Mouse (Mus musculus) gastrocnemius, adult 8-10 months (tissue): ENCODE measurements around the gene Gm20388. TPM values are rescaled to one million over a fixed set of nuclear protein-coding genes. Genes with fewer than 3 reads are reported as not detected.

Experiments
- DNase-seq, 2 experiments: peaks; one replicate each; pipeline ENCODE4 v3.0.0; 2022; ENCODE audit warnings: low spot score in 2 of 2
- total RNA-seq, 4 experiments: library from RNA; stranded (reverse); gene quantifications; 2 replicates each; pipeline ENCODE4 v1.2.4; 2022

The Gm20388 gene
- total RNA-seq, 4 experiments from 2014 or later = 4.4 to 20.0 (median 7.9) TPM; not detected in 1

DNA sequence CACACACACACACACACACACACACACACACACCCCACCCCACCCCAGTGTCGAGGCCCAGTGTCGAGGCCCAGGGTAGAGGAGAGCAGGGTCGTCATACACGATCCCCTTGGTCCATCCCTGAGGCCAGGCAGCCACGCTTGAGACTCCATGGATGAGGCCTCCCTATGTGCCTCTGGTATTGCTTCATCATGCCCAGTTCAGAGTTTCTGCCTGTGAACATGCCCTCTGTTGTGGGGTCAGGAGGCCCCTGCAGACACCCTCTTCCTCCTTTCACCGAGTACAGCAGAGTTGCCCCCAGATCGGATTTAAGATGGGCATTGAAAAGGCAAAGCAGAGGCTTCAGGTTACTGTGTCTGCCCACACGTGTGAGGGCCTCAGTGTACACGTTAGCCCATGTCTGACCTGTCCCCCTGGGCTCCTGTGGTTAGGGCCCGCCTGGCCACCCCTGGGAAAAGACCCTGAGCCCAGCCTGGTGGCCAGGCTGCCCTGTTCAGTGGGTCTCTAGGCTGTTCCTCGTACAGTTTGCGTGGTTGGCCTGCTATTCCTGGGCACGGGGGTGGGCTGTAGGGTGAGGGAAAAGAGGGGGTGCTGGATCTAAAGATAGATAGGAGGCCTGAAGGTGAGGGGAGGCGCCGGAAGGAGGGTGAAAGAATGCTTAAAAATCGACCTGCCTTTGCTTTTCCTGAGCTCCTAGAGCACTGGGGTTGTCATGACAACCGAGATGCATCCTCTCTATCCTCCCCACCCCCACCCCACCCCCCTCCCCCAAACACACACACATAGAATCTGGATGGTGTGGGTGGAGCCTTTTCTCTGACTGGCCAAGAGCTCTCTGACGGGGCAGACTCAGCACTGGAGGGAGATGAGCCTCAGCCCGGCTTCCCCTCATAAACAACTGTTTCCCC lies 1860.5 kb downstream of the Gm20388 start:
- no peak for DNase-seq

- no peak for DNase-seq
Measured at GRCm38 (mm10) chr8:121773876-121774275, 1863.2 kb downstream of the Gm20388 start.

DNA sequence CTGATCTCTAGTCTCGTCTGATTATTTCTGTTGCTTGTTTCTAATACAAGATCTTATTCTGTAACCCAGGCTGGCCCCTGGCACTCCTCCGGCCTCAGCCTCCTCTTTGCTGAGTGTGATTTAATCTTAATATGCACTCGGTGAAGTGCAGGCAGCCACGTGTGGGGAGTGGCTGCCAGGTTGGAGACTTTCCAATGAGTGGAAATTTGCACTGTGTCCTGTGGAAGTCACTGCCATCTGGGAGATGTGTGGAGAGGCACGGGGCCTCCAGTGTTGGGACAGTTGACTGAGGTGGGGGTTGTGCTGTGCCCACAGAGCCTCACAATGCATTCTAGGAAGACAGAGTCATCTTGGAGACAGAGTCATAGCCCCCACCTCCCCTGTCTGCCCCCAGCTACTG lies 1871.9 kb downstream of the Gm20388 start:
- DNase-seq = no peak

DNA sequence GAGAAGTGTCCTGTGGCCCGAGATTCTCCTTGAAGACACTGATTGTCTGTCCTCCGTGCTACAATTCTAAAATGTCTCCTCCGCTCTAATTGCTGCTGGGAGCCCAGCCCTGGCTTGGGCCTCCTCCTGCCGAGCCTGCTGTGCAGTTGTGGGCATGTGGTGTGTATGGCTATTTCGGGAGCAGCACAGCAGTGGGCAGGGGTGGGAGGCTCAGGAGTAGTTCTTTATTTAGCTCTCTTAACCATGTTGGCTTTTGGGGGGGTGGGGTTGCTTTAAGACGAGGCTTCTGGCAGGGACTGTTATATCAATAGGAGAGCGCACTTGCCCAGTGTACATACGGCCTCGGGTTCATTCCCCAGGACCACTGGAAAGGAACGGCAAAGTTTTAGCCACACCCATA lies 1875.9 kb downstream of the Gm20388 start:
- DNase-seq = no peak

DNA sequence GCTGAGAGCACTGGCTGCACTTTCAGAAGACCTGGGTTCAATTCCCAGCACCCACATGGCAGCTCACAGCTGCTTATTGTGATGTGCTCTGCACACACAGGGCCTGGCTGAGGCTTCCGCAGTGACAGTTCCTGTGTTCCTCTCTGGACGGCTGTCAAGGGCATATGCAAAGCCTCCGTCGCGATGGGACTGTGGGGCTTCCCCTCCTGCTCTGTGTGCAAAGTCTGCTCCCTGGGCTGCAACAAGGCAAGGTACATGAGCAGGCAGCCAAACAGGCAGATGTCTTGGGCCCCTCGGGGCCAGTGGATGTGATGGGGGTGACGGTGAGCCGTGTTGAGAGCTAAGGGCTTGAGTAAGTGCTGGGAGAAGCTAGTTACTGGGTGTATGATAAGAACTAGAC lies 1878.1 kb downstream of the Gm20388 start:
- no peak for DNase-seq

DNA sequence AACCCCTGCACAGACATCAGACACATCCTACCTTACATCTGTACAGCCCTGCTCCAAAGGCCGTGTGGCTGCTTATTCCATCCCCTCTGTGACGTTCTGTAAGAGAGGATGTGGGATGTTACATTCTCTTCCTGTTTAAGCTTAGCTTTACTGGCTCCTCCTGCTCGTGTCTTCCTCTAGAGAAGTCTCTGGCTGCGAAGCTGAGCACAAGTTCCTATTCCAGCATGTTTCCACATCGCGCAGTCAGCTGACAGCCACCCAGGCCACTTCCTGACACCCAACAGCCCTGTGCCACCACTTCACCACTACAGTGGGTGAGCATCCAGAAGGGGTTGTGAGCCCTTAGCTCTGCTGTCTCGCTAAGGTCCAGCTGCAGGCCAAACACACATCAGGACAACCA lies 1881.5 kb downstream of the Gm20388 start:
- DNase-seq = no peak

DNA sequence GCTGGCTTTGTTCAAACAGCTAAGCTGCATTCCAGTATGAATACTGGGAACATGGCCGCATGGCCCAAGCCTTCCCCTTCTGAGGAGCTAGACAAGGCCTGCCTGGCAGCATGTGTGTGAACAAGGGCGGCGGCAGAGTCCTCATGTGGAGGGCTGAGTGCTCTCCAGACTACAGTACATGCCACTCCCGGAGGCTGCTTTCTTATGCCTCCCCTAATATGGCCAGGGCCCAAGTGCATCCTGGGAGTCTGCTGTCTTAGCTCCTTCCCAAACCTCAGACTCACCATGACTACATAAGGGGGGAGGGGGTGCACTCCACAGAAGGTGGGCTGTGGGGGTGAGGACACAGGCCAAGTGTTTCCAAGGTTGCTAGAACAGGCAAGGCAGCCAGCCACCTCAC lies 1882.0 kb downstream of the Gm20388 start:
- DNase-seq = no peak

DNA sequence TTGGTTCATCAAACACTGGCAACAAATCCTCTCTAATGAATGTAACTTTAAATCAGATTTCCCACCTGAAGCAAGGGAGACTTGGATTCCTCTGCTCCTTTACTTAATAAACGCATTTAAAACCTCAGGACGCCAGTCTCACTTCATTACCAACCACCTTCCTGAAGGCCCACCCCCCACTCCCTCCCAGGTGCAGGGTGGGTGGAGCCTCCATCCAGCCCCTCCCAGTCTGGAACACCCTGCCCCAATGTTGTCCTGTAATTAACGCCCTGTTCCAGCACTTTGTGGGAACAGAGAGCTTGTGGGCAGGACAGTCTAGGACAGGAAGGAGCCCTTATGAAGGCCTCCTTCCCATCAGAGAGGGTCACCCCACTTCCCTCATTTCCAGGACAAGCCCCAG lies 1883.5 kb downstream of the Gm20388 start:
- no peak for DNase-seq

GRCm38 (mm10) chr8:121795461-121795860 lies 1884.8 kb downstream of the Gm20388 start:
- no peak for DNase-seq

- DNase-seq = no peak
Measured at GRCm38 (mm10) chr8:121796406-121796805, 1885.8 kb downstream of the Gm20388 start.

DNA sequence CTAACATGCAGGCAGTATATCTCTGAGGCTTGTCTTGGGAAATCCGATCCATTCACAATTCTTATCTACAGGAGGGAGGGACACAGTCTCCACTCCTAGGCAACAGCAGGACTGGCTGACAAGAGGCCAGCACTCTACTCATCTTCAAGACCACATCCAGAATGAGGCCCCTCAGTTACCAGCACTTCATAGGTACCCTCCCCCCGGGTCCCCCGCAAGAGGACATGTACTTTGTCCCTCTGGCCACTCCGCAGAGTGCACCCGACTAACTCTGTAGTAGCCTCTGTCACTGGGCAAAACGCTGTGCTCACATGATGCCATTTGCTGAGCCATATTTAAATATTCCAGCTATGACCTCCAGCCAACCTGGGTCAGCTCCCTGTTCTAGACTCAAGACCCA lies 1887.8 kb downstream of the Gm20388 start:
- no peak for DNase-seq

DNA sequence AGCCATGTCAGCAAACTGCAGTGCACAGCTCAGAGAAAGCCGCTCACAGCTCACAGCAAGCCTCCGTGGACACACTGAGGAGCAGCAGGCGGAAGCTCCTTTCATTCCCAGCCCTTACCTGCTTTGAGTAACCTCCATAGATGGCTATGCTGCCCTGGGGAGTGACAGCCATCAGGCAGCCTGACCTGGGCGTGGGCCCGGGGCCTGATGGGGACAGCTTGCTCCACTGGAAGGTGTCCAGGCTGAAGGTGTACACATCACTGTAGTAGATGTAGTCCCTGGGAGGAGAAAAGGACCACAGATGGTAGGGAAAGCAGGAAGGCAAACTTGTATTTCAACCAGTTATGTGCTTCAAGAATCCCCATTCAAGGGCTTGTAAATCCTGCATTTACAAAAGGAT lies 1894.2 kb downstream of the Gm20388 start:
- DNase-seq = no peak

- no peak for DNase-seq
Measured at GRCm38 (mm10) chr8:121806126-121806525, 1895.5 kb downstream of the Gm20388 start.

- DNase-seq = no peak
Measured at GRCm38 (mm10) chr8:121808032-121808431, 1897.4 kb downstream of the Gm20388 start.

DNA sequence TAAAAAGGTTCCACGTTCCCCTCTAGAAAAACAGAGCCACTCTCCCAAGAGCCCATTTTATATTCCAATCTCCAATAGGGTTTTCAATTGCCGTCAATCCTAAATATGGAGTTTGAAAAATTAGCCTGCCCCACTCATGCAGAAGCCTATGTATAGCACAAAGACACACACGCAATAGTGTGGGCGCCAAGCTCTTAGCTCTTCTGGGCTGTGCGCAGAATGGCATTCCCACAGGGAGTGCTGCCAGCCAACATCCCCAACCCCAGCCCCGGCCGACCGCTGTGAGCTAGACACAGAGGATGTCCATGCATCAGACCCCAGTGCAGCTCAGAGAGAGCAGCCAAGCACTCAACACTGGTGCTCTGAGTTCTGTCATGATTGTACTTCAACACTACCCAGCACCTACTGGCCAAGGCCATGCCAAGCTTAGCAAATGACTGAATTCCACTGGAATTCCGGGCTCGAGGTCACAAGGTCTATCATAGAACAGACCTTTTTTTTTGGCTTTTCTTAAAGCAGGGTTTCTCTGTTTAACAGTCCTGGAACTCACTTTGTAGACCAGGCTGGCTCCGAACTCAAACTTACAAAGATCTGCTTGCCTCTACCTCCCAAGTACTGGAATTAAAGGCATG lies 1899.0 kb downstream of the Gm20388 start:
- no peak for DNase-seq

DNA sequence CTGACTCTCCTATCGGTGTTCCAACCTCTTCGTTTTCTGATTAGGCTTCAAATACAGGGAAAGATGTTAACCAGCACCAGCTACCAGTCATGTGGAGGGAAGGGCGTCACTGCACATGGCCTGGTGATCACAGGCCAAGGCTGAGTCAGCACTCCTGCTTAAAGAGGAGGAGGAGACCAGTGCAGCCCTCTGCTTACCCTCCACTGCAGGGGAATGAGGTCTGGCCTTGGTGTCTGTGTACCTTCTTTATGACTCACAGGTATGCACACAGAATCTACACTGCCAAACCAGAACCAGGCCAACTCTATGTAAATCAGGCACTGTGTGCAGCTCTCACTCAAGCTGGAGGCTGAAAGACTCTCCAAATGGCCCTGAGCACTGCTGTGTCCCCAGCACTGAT lies 1900.9 kb downstream of the Gm20388 start:
- no peak for DNase-seq

DNA sequence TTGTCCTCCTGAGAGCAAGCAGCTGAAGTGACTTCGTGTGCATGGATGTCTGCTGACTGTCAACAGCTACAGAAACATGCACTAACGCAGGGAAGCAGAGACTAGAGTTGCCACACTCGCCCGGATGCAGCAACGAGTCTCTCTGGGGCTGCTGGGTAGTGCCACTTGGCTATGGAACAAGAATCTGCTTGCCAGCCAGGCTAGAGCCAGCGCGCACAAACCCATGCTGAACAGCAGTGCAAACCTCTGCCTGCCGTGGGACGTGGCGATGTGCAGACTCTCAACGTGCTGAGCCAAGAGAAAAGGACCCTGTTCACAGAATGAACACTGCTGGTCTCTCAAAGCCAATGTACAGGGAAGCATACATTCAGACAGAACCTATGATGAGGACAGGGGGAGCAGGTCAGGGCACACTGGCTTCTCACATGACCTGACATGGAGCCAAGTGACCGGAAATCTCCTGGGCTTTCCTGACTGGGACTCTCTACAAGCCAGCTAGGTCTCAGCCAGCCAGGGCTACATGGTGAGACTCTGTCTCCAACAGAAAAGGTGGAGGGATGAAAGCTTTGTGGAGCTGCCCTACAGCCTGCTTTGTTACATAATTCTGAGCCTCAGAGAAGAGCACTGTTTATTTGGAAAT lies 1901.4 kb downstream of the Gm20388 start:
- DNase-seq = no peak

- no peak for DNase-seq
Measured at GRCm38 (mm10) chr8:121818226-121818625, 1907.6 kb downstream of the Gm20388 start.

DNA sequence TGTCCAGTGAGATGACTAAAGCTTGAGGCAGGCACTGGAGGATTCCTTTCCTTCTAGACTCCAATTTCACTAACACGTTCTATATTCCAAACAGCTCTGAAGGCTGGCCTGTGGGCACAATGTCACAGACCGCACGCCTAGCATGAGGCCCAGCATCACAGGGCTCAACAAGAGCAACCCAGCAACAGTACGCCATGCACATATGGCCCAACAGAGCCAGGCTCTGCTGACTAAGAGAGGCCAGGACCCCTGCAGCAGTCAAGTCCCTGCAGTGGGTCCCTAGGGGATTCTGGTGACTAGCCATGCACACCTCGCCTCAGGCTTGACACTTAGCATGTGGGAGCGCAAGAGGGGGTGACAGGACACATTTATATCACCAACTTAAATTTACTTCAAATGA lies 1910.2 kb downstream of the Gm20388 start:
- no peak for DNase-seq

DNA sequence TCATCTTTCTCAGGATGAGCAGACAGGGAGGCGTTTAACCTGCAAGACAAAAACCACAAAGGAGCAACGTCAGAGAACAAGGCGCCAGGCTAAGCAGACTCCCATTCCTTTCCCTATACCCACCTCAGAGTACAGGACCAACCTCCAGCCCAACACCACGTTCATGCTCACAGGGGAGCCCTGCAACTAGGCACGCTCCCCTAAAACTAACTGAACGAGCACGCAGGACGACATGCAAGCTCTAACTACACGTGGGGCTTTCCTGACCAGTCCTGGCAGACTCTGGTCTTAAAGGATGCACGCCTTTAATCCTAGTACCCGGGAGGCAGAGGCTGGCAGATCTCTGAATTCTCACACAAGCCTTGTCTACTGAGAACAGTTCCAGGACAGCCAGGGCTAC lies 1910.7 kb downstream of the Gm20388 start:
- DNase-seq = no peak

GRCm38 (mm10) chr8:121821770-121822169 lies 1911.1 kb downstream of the Gm20388 start:
- no peak for DNase-seq

GRCm38 (mm10) chr8:121827726-121828125 lies 1917.1 kb downstream of the Gm20388 start:
- DNase-seq = no peak
